ENCODE assay signal across 9 mouse cellular contexts in genomic region chr12:102579041-102579440, GRCm38 (mm10). TPM values are rescaled to one million over a fixed set of nuclear protein-coding genes. Genes with fewer than 3 reads are reported as not detected.
A peak's percentile ranks its signal among the peaks of the same experiment; 100 is the strongest.
DNase-seq lines count a peak whose midpoint lies in the region; ATAC-seq and TF ChIP-seq lines count a peak whose summit lies in the region.
"Had no signal": no experiment of that assay in that cellular context is flagged by ENCODE, and none has a peak within 500 bp of the region (broad histone marks: within the 10 kb centered on the region; RNA-seq: fewer than 3 reads in every experiment).

No protein-coding gene starts in this region.

- H3K27me3 ChIP-seq in liver, postnatal 0 days (ENCODE audit: insufficient read depth, low read length): no peaks in the 10 kb centered on the region
- no peaks in the 10 kb centered on the region for H3K27me3 ChIP-seq in neural tube, embryonic 14.5 days (ENCODE audit: control insufficient read depth, insufficient read depth, low read length)
- no peaks in the 10 kb centered on the region for H3K27me3 ChIP-seq in testis, adult 2 months (ENCODE audit: control insufficient read depth, insufficient read depth, low read length)
- H3K27me3 ChIP-seq: megakaryocyte, embryonic 14.5 days had no signal

- no peak overlapping the region for H3K9ac ChIP-seq in liver, postnatal 0 days (replicated peaks)
- no peak overlapping the region for H3K9ac ChIP-seq in neural tube, embryonic 14.5 days (replicated peaks; ENCODE audit: low read depth, low read length)

- H3K4me1 ChIP-seq in liver, postnatal 0 days (ENCODE audit: insufficient read depth): no peaks in the 10 kb centered on the region
- H3K4me1 ChIP-seq in neural tube, embryonic 14.5 days (ENCODE audit: control insufficient read depth, insufficient read depth, low read length): no peaks in the 10 kb centered on the region
- no peaks in the 10 kb centered on the region for H3K4me1 ChIP-seq in testis, adult 2 months (ENCODE audit: control insufficient read depth, insufficient read depth, low read length)
- H3K4me1 ChIP-seq: megakaryocyte, embryonic 14.5 days had no signal

- H3K9me3 ChIP-seq in liver, postnatal 0 days (ENCODE audit: low read length): no peaks in the 10 kb centered on the region
- H3K9me3 ChIP-seq in neural tube, embryonic 14.5 days (ENCODE audit: control insufficient read depth, low read length): no peaks in the 10 kb centered on the region
- H3K9me3 ChIP-seq: megakaryocyte, embryonic 14.5 days had no signal

- no peak overlapping the region for H3K4me3 ChIP-seq in liver, postnatal 0 days (ENCODE audit: low read depth, low read length)
- H3K4me3 ChIP-seq in neural tube, embryonic 14.5 days (ENCODE audit: low read depth, low read length): no peak overlapping the region
- H3K4me3 ChIP-seq in testis, adult 2 months (ENCODE audit: control insufficient read depth, low read depth, low read length): no peak overlapping the region
- H3K4me3 ChIP-seq: megakaryocyte, embryonic 14.5 days had no signal

- no peak overlapping the region for H3K27ac ChIP-seq in liver, postnatal 0 days (ENCODE audit: low read depth)
- H3K27ac ChIP-seq in neural tube, embryonic 14.5 days (ENCODE audit: low read depth, low read length): no peak overlapping the region
- no peak overlapping the region for H3K27ac ChIP-seq in testis, adult 2 months (ENCODE audit: control insufficient read depth, insufficient read depth, low read depth, low read length)

- TF ChIP-seq POLR2A in testis, adult 2 months (IDR thresholded peaks at IDR 0.05; ENCODE audit: control insufficient read depth, low read depth, low read length): no peak

- 57% methylated on average over 6 of the region's 6 CpGs for WGBS in liver, postnatal 0 days (ENCODE audit: insufficient replicate concordance)
- 66% methylated on average over 6 of the region's 6 CpGs for WGBS in neural tube, embryonic 14.5 days

- peaks cover 17% of the 10 kb centered on the region for H3K36me3 ChIP-seq in liver, postnatal 0 days (replicated peaks; ENCODE audit: insufficient read depth, low read length)
- H3K36me3 ChIP-seq in neural tube, embryonic 14.5 days (ENCODE audit: control insufficient read depth, insufficient read depth, low read length): peaks cover 6% of the 10 kb centered on the region; the same call in 1 of the 2 replicates
- H3K36me3 ChIP-seq in testis, adult 2 months (ENCODE audit: control insufficient read depth, insufficient read depth, low read length): no peaks in the 10 kb centered on the region

- TF ChIP-seq EP300 in liver, postnatal 0 days (IDR thresholded peaks at IDR 0.05; ENCODE audit: low read depth): no peak

- peak; percentile 87 for DNase-seq in layer of hippocampus, adult 11-12 months (ENCODE audit: low spot score)
- no peak for DNase-seq in layer of hippocampus, adult 9-10 months (ENCODE audit: low spot score)
- peak; percentile 78 for DNase-seq in embryo, embryonic 11 days
- peak; percentile 51 to 60 for DNase-seq in heart, adult 9 months (ENCODE audit: low spot score in 2 of 2)
- peak; percentile 92 for DNase-seq in kidney, postnatal 10 days
- DNase-seq in liver, postnatal 0 days: peak; percentile 84

- peak; percentile 55; the same call in 1 of the 2 replicates for ATAC-seq in liver, postnatal 0 days
- peak; percentile 75; the same call in 1 of the 2 replicates for ATAC-seq in neural tube, embryonic 14.5 days (ENCODE audit: low read depth)

- TF ChIP-seq CTCF in liver, postnatal 0 days (IDR thresholded peaks at IDR 0.05; ENCODE audit: low read depth): peak; percentile 88
- peak; percentile 61; the same call in 1 of the 2 replicates for TF ChIP-seq CTCF in testis, adult 2 months (IDR thresholded peaks at IDR 0.05; ENCODE audit: control insufficient read depth, insufficient read depth, insufficient replicate concordance, low read depth, low read length)

- no peak overlapping the region for H3K4me2 ChIP-seq in liver, postnatal 0 days (ENCODE audit: low read depth, low read length)
- H3K4me2 ChIP-seq in neural tube, embryonic 14.5 days (ENCODE audit: low read depth, low read length): no peak overlapping the region

RNA-seq across cellular contexts. Expression of gene Chga, which starts 24.3 kb away (rescaled TPM):
- 0.45 and 0.83 TPM in 2 replicates for polyA plus RNA-seq in liver, postnatal 0 days (2015; fragmentation: Nextera tagmentation; extraction: Ambion mirVana)
- 126 and 150 TPM in 2 replicates for polyA plus RNA-seq in neural tube, embryonic 14.5 days (2014; fragmentation: Nextera tagmentation; extraction: Ambion mirVana)
- 8.5 and 14.1 TPM in 2 replicates for polyA plus RNA-seq in testis, adult 2 months (2012; rRNA removed)
